Mouse (Mus musculus): ENCODE measurements around the gene Phgr1.

Gene Phgr1

DNA sequence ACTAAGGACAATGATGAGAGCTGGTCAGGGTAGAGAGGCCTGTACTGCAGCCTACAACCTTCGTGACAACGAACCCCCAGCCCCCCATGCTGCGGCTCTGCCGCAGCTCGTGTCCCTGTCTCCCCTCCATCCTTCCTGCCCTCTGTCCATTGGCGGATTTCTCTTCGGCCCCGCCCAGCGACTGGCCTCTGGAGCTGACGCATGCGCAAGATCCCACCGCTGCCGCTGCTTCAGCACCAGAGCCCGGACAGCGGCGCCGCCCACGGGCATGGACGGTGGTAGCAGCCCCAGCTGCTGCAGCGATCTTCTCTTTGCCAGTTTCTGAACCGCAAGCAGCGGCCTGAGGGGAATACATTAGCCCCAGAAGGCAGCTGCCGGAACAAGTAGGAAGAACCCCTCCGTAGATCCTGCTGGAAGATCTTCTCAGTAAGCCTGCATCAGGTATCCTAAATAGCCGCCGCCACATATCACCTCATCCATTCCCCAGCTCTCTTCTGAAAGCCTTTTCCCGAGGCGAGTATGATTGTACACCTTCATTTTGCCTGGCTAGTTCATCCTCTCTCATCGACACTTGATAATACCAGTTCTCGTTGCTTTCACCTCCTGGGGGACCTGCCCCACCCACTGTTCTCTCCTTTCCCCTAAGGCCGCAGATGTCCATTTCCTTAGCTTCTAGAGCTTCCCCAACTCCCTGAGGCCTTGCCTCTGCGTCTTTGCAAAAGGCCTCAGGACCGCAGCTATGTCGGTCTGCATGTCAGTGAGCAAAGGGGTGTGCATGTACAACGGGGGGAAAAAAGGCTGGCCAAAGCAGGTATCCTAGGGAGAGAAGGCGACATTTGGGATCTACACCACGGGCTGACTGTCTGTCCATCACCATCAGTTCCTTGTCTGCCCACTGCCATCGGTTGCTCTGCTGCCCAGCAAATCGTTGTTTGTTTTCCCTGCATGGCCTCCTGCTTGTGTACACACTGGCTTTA, 7.2 kb downstream of the Phgr1 start, which contains the start of gene Disp2:
Gene Disp2, plus strand, starts transcription at position 216 of the 977 bp plus-strand sequence.
- peak; percentile 86 for DNase-seq

DNA sequence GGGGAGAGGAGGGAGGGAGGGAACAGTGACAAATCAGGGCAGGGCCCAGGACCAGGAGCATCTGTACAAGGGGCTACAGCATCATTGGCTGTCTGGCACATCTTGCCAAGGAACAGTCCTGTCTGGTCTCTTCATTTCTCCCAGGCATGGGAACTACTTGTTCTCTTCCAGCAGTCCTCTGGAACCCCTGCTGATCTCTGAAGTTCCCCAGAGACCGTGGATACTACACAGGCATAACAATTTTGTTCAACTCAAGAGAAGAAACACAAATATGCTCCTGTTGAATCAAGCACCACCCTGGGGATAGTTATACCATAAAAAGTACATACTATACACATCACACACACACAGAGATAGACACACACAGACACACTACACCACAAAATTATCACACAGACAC, 8.5 kb downstream of the Phgr1 start:
- DNase-seq: no peak

DNA sequence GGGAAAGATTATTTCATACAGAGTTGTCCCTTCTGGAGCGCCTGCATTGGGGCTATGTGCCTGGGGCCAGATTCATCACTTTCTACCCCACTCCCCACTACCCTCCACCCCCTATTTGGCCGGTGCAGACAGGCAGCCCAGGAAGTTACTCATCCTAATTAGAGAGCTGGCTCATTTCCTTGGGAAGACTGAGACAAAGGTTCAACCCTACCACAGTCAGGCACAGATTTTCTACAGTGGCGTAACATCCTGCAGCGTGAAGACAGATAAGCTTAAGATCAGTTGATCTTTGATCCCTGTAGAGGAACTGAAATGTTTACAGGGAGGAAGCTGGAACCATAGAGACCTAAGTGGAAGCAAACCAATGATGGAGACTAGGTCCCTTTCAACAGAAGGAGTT, 9.7 kb downstream of the Phgr1 start:
- DNase-seq: no peak

DNA sequence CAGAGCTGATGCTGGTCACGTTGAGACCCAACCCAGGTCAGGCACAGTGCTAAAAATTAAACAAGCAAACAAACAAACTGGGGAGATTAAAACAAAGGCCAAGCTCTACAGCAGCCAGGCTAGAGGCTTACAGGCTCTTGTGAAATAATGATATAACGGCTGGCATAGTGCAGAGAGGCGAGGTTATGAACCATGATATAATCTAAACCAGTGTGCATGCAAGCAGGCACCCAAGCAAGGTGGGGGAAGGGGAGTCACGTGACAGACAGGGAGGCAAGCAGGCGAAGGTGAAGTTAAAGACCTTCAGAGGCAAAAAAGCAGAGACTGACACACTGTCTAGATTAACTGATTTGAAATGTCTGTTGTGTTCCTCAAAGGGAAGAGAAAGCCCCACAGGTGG, 10.5 kb downstream of the Phgr1 start:
- DNase-seq: no peak

DNA sequence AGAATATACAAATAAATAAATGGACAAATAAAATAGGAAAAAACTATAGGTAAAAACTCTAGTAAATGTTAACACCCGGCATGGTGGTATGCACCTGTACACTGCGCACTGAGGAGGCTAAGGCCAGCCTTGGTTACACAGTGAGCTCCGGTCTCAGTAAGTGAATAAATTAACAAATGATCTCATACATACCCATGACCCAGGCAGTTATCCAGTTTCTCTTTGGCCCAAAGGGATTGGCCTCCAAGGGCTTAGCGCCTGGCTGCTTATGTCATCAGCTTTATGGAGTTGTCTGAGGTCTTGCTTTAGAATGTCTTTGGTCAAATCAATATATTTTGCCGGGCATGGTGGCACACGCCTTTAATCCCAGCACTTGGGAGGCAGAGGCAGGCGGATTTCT, 11.1 kb downstream of the Phgr1 start:
- DNase-seq: no peak

DNA sequence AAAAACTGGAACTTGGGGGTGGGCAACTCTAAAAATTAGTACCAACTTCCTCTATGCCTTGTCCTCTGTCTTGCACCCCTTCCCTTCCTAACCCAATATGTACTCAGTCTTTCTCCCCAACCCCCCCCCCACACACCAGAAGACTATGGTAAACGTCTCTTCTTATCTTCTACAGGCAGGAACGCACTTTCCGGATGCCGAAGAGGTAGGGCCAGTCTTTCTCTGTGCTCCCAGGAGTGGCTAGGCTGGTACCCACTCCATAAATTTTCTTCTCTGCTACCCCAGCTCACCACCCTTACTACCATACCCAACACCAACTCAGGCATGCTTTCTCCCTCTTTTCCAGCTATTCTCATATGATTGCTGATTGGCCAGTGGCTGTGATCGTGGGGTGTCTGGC, 14.0 kb downstream of the Phgr1 start:
- DNase-seq: no peak

DNA sequence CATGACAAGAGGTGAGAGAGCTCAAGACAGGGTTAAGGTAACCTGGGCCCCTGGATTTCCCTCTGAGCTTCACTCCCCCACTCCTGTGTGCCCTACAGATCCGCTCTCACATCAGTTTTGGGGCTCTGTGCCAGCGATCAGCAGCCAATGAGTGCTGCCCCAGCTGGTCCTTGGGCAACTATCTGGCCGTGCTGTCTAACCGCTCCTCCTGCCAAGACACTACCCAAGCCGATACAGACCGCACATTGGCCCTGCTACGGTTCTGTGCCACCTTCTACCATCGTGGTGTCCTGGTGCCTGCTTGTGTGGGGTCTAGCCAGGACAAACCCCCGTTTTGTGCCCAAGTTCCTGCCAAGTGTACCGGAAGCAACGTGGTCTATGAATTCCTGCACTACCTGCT, 16.9 kb downstream of the Phgr1 start:
- DNase-seq: no peak

DNA sequence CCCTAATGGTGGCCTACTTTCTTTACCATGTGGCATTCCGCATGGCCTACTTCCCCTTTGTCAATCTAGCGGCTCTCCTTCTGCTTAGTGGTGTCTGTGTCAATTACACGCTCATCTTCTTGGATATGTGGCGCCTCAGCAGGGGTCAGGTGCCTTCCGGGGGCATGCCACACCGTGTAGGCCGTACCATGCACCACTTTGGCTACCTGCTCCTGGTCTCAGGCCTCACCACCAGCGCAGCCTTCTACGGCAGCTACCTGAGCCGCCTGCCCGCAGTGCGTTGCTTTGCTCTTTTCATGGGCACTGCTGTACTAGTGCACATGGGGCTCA, 17.6 kb downstream of the Phgr1 start:
- no peak for DNase-seq

DNA sequence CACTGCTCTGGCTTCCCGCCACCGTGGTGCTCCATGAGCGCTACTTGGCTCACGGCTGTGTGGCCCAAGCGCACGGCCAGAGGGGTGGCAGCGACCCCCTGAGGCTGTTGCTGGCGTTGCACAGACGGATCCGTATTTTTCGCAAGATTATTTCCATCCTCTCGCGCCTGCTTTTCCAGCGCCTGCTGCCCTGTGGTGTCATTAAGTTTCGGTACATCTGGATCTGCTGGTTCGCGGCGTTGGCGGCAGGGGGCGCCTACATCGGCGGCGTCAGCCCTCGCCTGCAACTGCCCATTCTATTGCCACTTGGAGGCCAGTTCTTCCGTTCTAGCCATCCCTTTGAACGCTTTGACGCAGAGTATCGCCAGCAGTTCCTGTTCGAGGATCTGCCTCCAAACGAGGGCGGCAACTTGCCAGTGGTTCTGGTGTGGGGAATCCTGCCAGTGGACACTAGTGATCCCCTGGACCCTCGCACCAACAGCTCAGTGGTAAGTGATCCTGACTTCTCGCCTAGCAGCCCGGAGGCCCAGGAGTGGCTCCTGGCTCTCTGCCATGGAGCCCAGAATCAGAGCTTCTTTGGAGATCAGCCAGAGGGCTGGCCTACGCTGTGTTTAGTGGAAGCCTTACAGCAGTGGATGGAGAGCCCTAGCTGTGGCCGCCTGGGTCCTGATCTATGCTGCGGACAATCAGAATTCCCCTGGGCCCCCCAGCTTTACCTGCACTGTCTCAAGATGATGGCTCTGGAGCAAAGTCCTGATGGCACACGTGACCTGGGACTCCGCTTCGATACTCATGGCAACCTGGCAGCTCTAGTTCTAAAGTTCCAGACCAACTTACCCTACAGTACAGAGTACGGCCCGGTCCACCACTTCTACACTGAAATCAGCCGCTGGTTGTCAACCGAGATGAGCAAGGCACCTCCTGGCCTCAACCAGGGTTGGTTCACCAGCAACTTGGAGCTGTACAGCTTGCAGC, 18.3 kb downstream of the Phgr1 start:
- DNase-seq: peak; percentile 43

DNA sequence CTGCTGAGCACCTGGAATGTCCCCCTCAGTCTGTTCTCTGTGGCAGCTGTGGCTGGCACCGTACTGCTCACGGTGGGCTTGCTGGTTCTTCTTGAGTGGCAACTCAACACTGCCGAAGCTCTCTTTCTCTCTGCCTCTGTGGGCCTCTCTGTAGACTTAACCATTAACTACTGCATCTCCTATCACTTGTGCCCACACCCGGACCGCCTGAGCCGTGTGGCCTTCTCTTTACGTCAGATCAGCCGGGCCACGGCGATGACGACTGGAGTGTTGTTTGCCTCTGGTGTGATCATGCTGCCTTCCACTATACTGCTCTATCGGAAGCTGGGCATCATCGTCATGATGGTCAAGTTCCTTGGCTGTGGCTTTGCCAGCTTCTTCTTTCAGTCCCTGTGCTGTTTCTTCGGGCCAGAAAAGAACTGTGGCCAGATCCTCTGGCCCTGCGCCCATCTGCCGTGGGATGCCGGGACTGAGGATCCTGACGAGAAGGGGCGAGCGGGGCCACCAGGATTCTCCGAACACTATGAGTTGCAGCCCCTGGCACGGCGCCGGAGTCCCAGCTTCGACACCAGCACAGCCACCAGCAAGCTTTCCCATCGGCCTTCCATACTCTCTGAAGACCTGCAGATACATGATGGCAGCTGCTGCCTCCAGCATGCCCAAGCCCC, 19.2 kb downstream of the Phgr1 start:
- DNase-seq: no peak

DNA sequence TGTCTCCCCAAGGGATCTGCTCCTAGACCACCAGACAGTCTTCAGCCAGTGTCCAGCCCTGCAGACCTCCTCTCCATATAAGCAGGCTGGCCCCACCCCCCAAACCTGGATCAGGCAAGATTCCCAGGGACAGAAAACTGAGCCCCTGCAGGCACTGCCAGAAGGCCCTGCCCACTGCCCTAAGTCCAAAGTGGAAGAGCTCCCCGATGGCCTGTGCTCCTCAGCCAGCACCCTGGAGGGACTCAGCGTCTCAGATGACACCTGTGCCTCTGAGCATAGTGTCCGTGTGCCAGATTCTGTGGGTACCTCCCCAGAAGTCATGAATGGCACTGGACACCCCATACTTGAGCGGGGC, 19.7 kb downstream of the Phgr1 start:
- no peak for DNase-seq

DNA sequence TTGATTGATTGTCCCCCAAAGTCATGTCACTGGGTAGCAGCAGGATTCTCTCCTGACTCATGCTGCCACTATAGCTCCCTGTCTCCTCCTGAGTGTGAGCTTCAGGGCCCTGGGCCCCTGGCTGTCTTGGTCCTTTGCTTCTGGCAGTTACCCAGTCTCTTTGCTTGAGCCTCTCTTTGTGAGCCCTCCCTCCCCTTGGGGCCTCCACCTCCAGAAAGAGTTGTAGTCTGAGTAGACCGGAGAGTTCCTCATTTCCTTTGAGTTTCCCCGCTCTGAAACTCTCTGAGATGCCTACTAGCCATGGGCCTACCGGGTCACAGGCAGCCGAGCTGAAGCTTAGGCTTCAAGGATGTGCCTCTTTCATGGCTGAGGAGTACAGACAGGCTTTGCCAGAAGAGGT, 21.1 kb downstream of the Phgr1 start:
- DNase-seq: no peak

DNA sequence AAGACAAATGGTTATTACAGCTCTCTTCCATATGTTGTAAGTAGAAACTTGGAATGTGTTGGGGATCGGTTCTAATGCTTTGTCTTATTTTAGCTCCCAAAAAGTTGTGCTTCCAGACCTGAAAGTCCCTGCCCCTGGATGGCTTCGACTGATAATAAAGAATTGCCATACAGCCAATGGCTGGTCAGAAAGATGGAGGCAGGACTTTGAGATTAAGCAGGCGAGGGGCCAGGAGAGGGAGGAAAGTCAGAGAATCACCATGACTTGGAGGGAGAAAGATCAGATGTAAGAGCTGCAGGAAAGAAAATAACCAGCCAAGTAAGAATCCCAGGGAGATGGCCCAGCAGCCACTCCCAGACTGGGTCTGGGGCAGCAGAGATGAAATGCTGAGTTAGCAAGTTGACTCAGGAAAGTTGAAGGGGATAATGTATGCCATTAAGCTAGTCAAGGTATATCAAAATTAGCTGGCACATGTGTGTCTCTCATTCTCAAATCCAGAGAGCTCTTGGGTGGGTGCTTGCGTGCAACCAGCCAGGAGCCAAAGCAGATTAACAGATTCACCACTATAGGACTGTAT, 30.1 kb downstream of the Phgr1 start:
- DNase-seq: no peak

DNA sequence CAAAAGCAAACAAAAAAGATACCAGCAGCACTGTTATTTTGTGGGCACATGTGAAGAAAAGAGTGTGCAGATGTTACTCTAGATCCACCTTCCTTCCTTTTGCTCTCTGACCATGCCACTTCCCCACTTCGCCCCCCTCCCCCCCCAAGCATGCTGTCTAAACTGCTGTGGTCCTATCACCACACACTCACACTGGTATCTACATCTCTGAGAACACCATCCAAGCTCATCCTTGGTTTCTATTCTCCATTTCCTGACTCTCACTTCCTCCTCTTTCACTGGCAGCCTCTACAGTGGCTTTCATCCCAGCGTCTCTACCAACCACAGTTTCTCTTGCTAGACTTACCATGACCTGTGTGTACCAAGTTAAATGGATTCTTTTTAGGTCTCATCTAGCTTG, 31.9 kb downstream of the Phgr1 start:
- DNase-seq: no peak

DNA sequence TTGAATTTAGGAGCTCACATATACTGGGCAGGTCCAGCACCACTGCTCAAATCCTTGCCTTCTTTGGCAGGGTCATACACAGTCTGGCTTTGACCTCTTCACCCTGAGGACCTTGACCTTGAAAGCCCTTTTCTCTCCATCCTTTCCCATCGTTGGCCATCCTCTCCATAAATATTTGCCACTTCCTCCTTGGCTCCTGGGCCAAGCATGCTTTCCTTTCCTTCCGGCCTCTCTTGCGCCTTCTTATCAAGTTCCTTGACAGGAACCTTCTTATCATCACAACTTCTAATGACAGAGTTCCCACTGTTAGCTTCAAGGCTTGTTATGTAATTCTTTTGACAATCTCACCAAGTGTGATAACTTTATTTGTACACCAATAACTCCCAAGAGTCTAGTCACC, 32.6 kb downstream of the Phgr1 start:
- DNase-seq: no peak

DNA sequence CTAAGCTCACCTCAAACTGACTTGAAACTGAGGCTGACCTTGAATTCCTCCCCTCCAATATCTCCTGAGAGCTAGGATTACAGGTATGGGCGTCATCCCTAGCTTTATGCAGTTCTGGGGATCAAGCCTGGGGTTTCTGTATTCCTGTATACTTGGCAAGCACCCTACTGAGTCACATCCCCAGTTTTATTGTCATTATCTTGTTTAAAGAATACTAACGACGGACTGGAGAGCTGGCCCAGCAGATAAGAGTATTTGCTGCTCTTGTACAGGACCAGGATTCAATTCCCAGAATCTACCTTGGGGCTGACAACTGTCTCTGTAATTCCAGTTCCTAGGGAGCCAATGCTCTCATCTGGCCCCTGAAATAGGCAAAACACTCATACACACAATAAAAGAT, 33.2 kb downstream of the Phgr1 start:
- DNase-seq: no peak

DNA sequence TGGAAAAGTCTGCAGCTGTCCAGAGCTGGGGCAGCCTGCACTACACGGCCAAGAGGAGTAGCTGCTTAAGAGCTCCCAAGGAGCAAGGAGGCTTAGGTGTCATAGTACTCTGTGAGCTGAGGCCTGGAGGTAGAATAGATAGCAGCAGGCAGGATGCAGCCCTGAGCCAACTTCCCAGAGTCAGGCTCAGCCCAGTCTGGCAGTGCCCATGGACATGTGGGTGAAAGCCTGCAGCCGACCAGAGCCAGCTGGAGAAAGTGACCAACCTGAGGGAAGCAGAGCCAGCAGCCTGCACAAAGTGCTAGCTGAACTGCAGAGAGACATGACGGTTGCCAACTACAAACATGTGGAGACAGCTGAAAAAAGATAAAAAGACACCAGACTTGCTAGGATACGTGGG, 34.3 kb downstream of the Phgr1 start:
- DNase-seq: no peak

DNA sequence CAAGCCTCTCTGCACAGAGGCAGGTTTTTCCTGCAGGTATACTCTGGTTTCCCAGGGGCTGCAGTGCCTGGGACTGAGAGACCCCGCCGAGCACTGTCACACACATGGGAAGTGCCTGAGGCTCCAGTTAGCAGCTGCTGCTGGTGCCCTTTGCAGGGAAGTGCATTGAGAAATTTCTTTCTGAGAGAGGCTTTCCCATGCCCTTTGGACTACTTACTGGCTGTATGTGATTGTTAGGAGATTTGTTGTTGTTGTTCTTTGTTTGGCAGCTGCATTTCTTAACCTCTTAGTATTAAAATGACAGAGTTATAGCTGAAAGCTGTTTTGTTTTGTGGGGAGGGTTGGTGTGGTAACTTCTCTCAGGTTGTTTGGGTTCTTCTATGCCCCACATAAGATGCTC, 38.3 kb downstream of the Phgr1 start:
- no peak for DNase-seq

DNA sequence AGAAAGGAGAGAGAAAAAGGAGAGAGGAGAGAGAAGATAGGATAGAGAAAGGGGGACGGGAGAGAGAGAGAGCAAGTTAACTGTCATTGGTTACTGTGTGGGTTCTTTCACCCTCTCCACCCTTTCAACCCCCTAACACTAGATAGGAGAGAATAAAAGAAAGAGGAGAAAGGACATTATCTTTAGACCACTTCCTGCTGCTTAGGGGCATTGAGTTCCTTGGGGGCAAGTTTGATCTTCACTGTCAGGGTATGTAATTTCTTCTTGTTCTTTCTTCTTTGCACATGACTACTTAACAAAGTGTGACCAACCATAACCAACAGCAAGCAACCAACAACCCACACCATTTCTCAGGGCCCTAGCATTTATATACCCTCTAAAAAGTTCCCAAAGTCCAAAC, 40.2 kb downstream of the Phgr1 start:
- no peak for DNase-seq

DNA sequence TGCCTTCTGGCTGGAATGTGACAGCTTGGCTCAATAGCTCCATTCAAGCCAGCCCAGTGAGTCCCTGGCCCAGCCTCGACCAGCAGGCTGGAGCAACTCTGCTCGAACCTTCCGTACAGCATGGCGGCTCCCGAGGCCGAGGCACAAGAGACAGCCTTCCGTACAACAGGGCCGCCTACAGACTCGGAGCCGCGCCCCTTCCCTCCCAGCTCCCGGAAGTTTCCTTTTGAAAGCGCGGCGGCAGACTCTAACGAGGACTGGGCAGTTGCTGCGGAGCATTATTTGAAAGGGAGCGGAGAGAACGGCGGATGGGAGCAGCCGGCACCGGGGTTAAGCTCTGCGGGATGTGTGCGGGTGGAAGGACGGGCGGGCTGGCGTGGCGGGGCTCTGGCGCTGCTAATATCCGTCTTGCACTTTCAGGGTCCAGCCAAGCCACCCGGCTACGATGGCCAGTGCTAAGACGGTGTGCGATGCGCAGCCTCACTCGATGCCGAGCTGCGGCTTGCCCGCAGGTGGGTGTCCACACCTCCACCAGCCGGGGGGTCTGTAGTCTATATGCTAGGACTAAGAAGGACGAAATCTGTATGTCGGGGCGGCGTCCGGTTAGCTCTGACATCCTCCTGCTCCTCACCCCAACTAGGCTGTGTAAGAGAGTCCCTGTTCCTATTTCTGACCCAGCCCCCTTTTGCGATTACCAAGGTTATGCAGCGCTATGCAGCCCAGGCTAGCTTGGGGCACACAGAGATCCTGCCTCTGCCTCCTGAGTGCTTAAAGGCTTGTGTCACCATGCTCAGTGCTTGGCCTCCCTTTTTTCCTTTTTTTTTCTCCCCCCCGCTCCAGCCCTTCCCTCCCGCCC, 41.6 kb downstream of the Phgr1 start, which contains the start of gene Knstrn:
Gene Knstrn, plus strand, starts transcription at position 23 of the 856 bp plus-strand sequence.
- DNase-seq: peak; percentile 84

DNA sequence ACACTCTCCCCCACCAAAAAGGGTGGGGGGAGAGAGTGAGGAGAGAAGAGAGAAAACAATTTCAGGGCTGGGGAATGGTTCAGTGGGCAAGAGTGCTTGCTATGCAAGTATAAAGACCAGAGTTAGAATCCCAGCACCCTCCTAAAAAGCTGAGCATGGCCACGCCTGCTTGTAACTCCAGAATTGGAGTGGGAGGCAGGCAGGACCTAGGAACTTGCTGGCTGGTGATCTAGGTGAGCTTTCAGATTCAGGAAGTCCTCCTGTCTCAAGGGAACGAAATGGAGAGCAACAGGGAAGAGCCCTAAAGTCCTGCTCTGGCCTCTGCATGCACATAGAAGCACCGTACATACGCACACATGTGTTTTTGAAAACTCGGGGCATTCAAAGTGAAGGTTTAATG, 50.2 kb downstream of the Phgr1 start:
- no peak for DNase-seq

DNA sequence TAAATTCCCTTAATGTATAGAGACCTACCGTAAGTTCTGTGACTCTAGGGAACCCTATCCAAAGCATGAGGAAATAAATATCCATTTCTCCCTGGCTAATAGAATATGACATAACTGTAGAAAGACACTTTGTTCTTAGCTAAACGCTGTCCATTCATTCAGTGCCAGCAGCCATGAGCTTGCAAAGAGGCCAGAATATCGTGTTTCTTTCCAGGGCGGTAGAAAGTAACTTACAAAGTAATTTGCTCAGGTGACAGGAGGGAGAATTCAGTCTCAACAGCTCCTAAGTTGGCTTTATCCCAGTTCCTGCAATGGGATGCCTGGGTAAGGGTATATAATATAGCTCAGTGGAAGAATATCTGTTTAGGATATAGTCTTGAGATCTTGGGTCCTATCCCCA, 51.8 kb downstream of the Phgr1 start:
- no peak for DNase-seq
